Mouse (Mus musculus): ENCODE measurements around the gene Aatf. TPM values are rescaled to one million over a fixed set of nuclear protein-coding genes. Genes with fewer than 3 reads are reported as not detected.

The Aatf gene
- 10 to 100 TPM; 10.8 to 14.9 TPM for total RNA-seq (2021)
- long read RNA-seq, experiment 1, partial matches to known transcripts: 0 of 7 reads
- long read RNA-seq, experiment 1, other reads (novel, unspliced or antisense): 3 of 7 reads
- long read RNA-seq, experiment 2, transcript Aatf-201 (13 exons, 1,822 nt): major isoform, 10 of 15 reads
- long read RNA-seq, experiment 2, partial matches to known transcripts: 1 of 15 reads
- long read RNA-seq, experiment 2, other reads (novel, unspliced or antisense): 4 of 15 reads

DNA sequence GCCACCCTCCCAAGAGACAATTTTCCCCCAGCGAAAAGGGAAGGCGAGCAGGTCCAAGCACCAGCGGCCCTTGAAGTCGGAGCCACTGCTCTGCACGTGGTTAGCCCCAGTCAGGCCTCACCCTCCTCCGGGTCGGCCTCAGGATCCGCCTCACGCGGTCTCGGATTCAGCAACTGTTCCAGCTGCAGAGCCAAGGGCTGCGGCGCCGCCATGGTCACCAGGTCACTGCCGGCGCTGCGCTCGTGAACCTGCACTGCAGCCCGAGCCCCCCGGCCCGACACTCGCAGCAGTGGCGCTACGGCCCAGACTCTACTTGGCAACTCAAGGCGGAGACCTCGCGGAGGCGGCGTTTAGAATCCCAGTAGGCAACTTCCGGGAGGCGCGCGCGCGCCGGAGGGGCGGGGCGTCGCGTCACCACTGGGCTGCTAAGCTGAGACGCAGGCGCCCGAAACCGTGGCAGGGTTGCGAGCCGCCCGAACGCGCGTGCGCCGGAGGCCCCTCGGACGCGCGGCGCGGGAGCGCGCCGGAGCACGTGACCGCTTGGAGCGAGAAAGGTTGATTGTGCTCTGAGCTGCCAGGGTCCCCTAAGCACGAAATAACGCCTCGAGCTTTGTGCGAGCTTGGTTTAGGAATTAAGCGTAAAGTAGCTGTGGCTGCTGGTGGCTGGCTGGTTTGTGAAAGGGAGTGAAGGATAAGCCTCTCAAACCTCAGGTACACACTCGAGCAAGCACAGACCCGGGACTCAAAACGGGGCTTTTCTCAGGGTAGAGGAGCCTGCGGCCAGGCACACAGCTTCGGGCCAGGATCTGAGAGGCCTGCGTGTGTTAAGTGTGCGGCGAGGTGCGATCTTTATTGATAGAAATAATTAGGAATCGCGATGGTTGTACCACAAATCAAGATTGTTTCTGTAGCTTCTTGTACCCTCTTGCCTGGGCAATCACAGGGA lies at the start of gene Aatf:
Gene Aatf (minus strand): TSS at position 352 of the 946 bp plus-strand sequence.
- intact Hi-C loops (cut with DNase I): no loop called here
- DNase-seq: peak; percentile 94

DNA sequence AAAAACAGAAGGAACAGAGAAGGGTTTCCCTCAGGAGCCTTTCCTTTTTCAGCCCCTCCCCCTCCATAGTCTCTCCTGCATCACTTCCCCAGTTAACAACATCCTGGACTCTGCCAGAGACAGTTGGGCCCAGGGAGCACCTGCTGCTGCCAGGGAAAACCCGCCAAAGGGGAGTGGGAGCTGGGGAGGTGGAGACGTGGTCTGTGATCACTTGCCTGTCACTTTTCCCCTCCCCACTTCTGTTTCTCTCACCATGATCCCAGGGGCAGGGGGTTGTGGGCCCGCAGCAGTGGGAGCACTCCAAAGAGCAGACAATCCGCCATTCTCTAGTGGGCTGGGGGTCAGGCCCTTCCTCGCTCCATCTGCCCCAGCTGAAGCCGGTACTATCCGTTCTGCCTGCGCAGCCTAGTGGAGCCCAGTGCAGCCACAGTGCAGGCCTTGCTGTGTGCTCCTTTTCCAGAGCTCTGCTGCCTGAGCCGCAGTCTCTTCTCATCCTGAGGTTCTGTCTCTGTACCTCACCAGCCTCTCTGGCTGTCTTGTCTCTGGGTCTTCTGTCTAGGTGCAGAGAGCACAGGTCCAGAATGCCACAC lies 49.5 kb upstream of the Aatf start:
- intact Hi-C loops (cut with DNase I): no loop called here
- no peak for DNase-seq

DNA sequence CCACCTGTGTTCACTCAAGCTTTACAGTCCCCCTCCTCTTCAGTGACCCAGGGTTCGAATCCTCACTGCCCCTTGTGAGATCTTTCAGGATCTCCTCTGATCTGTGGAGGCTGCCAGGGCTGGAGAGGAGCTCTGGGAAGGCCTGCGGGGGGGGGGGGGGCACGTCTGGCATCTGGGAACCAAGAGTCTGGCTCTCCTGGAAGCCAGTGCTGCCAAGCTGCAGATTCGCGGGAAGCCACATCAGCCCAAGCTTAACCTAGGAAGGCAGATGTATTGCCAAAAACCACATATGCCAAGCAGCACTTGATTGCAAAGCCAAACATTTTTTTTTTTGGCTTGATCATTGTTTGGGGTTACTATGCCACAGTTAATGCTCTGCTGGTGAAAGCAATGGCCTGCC lies 48.2 kb upstream of the Aatf start:
- DNase-seq: no peak
- intact Hi-C loops (cut with DNase I): no loop called here

DNA sequence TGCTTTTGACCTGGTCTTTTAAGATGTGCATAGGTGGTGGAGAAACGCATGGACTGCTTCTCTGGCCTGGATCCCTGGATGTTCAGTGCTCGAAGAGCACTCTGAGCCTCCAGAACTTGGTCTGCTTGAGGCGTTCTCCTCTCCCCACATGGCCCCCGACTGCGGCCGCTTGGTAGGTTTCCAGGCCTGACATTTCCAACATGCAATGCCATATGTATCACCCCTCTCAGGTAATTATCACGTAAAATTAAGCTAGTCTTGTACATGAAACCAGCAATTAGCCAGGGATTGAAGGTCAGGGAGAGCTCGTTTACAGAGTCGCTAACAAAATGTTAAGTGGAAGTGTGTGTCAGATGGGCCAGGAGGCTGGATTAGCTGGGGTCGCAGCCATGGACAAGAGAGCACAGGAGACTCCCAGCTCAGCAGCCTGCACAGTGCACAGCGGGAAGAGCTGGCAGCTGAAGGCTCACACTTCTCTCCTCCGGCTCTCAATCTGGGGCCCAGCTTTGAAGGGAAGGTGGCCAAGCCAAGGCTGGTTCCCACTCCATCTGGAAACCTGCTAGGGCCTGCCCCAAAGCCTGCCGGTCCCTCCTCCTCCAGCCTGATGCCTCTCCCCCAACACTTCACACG lies 40.6 kb upstream of the Aatf start:
- intact Hi-C loops (cut with DNase I): no loop called here

DNA sequence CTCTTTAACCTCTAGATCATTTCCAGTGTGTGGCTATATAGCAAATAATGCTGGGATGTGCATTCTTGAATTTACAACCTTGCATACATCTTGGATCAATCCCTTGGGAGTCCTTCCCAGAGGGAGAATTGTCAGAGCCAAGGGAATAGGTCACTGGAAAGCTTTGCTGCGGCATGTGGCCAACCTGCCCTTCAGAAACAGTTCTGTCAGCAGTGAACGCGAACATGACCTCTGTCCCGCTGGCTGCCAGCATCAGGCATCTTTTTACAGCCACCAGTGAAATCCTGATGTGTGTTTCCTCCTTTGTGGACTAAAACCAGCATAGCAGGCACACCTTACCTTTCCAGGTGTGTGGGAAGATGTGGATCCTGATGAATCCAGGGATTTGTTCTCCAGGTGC lies 38.0 kb upstream of the Aatf start:
- DNase-seq: no peak
- intact Hi-C loops (cut with DNase I): no loop called here

More for the DNA sequence above, 40.6 kb upstream of the Aatf start:
- DNase-seq: no peak

DNA sequence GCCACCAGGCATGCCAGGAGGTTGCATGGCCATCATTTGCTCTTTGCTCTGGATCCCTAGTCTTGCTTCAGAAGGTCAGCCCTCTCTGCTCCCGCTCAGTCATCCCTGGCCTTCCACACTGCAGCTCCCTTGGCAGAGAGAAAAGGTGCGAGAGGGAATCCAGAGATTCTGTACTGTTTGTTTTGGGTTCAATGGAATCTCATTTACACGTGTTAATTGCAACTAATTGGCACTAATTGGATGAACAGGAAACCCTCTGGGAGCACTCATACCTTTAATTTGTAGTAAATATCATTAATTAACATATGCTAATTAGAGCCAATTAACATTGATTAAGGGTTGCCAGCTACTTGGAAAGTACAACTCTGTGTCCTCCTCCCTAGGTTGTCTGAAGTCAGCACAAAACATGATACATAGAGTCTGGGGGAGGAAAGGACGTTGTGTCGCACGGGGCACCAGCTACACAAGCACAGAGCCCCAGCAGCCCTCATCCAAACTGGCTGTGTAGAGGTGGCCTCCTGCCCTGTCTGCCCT lies 36.0 kb upstream of the Aatf start:
- no peak for DNase-seq
- intact Hi-C loops (cut with DNase I): loop anchor here (5.0 kb wide), 1 partner anchor 957 kb away; the partner anchor contains the start of gene Ccl6

DNA sequence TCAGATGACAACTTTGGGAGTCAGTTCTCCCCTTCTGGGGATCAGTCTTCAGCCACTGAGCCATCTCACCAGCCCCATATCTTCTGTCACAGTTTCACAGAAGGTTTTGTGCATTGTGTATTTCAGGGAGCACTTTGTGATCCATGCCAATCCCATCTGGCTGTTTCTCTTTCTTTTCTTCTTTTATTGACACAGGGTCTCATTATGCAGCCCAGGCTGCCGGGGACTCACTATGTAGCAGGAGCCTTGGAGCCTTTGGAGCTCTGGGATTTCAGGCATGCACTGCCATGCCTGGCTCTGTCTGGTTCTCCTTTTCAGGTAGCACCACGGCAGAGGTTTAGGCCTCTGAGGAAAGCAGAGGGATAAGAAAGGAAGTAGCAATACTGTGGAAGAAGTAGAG lies 35.0 kb upstream of the Aatf start:
- no peak for DNase-seq
- intact Hi-C loops (cut with DNase I): loop anchor here (5.0 kb wide), 1 partner anchor 956 kb away; the partner anchor contains the start of gene Ccl6

DNA sequence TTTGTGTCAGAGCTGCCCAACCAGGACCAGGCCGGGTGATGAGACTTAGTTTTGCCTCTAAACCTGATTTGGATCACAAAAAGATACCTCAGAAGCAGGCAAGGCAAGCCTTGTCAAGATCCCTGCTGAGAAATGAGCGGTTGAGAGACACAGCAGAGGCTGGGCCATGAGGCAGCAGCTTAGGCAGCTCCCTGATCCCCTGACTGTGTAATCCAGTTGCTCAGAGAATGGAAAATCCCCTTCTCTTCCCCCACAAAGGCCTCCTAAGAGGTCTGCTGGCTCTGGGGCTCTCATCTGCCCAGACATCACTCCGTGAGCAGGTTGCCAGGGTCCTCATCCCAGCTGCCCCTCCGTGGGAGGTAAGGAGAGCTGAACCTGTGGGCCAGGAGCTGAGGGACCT lies 26.7 kb upstream of the Aatf start:
- no peak for DNase-seq
- intact Hi-C loops (cut with DNase I): no loop called here

DNA sequence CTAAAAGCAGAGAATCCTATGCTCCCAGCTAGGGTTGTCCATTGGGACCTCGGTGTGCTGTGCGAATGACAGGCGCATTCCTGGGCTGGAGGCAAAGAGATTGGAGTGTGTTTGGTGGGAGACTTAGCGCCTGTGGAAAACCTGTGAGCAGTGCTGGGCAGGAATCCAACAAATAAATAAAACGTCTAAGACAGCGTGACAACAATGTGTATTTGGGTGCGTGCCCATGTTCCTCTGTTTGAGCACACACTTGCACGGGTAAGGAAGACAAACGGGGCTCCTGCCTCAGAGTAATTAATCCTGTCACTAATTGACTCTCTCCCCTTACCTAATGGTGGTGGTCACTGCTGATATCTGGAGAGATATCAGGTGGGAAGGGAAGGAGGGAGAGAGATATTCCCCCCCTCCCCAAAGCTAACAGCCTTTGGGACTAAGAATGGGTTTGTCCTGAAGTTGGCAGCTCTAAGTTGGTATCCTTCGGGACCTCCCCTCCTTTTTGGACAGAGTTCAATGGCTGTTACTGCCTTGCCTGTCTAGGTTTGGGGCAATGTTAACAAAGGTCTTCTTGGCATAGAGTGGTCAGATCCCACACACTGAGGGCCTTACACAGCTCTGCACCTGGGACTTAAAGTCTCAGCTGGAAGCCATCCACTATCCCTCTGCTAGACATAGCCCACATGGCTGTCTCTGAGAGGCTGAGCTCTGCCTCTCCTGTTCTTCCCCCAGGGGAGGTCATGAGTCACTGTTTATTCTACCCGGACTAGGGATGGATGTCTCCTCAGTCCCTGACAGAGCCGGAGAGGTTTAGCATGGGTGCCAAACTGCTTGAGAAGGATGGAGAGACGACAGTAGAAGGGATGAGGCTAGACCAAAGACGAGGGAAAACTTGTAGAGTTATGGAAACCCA lies 16.7 kb upstream of the Aatf start:
- no peak for DNase-seq
- intact Hi-C loops (cut with DNase I): loop anchor here (10.0 kb wide), 1 partner anchor 265 kb away; no protein-coding TSS in a partner anchor

DNA sequence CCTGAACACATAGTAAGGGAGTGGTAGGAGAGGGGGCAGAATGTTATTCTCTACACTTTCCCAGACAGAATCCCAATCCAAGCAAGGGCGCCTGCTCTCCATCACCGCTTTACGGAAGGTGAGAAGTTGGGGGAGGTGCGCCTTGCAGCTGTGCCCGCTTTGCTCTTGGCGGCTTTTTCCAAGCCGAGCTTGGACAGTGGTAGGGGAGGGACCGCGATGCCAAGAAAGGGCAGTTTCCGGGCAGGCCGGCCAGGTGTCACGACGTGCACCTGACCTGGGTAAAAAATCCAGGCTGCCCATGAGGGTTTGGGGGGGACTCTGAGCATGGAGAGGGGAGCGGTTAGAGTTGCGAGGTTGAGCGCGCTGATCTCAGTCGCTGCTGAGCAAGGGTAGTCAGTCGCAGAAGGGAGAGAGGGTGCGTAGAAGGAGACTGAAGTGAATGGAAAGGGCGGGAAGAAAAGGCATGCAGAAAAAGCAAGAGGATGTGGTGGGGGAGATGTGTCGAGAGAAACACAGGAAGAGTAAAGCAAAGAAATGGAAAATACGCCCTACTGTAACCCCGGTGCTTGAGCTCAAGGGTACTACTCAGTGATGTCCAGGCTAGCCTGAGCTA lies 15.9 kb upstream of the Aatf start:
- no peak for DNase-seq
- intact Hi-C loops (cut with DNase I): loop anchor here (10.0 kb wide), 1 partner anchor 266 kb away; no protein-coding TSS in a partner anchor

DNA sequence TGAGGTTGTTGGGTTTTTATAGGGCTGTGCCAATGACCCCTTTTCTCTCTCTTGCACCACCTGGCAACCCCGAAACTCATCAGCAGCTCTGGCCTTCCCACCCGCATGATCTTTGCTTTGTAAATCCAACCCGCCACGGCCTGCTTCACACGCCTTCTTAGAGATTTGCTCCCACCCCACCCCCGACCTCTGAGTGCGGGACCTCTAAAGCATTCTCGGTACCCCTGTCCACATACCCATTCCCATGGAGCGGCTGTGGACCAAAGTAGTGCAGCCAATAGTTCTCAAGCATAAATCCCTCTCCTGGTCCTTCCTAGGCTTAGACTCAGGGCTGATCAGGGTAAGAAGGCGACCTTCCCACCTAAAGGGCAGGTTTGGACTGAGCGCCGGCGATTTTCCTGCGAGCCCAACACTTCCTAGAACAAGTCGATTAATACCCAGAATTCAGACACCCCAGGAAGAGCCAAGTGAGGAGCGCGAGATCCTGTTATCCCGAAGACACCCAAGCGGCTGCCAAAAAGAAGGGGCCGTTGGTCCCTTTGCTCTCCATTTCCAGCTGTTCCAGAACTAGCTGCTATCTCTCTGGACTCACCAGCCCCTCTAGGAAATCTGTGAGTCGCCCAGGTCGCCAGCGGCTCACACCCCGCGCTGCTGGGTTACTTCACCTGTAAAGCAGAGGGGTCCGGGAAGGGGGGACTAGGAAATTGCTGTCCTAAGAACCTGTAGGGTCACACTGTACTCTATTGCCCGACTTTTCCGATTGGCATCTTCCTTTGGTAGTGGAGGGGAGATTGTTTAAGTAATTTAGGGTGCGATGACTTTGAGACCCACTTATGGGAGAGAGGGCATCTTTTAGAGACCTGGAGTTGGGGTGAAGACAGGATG lies 13.9 kb upstream of the Aatf start:
- DNase-seq: no peak
- intact Hi-C loops (cut with DNase I): loop anchor here (10.0 kb wide), 1 partner anchor 268 kb away; no protein-coding TSS in a partner anchor

DNA sequence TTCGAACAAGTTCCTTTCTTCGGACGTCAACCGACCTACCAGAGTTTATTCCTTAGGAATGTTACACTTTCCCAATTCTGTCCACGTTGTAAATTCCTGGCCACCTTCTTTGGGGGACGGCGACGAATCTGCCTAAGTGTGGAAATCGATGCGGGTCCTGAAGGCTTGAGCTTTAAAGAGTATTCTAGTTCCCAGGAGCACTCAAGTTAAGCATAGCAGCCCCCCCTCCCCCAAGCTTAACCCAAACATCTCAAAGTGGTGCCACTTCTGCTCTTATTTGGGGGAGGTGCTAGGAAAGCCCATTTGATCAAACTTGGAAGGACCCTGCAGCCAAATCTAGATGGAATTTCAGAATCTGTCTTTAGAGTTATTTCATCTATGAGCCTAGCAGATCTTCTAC lies 13.1 kb upstream of the Aatf start:
- intact Hi-C loops (cut with DNase I): loop anchor here (10.0 kb wide), 1 partner anchor 268 kb away; no protein-coding TSS in a partner anchor
- no peak for DNase-seq

DNA sequence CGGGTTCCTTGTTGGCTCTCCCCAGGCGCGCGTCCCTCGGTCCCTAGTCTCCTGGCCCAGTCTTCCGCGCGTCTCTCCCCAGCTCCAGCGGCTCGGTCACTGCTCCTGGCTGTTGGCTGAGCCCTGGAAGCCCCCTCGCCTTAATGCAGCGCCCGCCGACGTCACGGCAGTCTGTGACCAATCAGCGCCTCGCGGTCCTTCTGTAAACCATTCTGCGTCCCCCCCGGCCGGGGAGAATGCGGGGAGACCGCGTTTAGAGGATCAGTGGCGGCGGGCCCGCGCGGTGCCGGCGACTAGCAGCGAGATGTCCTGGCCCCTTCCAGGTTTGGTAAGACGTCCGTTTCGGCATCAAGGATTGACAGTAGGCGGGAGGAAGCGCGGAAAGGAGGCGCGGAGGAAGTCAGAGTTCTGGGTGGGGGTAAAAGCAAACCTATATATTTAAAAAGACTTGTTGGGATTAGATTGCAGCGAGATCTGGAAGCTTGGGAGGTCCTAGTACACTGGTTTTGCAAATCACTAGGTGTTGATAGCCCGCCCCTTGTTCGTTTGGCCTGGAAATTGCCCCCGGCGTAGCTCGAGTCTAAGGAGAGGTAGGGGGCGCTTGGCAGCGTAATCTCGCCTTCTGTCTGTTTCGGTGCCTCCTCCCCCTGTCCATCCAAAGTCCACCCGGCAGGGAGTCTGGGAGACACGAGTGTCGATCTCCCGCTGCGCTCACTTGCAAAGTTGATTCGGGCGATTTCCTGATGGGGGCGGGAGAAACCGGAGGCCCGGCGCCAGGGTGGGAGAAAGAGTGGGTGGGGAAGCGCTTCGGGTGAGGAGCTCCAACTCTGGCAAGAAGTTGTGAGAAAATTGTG lies 12.3 kb upstream of the Aatf start, which contains the start of gene Lhx1:
Gene Lhx1 (minus strand): TSS at position 115 of the 854 bp plus-strand sequence.
- DNase-seq: peak in 1 of 2 experiments; percentile 22
- intact Hi-C loops (cut with DNase I): loop anchor here (10.0 kb wide), 1 partner anchor 269 kb away; no protein-coding TSS in a partner anchor

DNA sequence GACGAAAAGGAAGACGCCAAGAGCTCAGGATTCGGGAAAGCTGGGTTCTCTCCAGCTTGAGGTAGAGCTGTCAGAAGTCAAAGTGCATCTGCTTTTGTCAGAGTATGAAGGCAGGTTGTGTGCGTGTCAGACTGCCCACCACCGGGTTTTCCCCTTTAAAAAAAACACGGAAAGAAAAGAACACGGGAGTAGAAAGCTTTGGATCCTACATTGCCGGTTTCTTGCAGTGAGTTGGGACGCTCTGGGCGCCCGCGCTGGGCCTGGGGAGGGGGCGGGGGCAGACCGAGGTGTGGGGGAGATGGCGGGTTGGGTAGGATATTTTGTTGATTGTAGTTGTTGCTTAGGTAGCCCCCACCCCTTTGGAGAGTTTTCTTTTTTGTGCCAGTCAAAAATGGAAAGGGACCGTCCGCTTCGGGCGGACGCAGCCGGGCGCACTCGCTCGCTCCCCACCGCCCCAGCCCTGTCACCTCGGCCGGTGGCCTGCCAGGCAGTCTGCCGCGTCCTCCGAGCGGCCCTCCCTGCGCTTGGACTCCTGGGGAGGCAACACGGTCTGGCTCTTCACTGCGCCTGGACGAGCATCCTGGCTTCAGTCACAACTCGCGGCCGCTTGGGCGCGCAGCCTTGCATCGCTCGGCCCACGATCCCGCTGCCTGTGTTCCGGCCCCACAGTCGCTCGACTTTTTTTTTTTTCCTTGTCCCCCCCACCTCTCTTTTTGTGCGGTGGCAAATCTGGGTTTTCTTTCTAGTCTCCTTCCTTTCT lies 11.4 kb upstream of the Aatf start:
- peak in 1 of 2 experiments; percentile 20 for DNase-seq
- intact Hi-C loops (cut with DNase I): loop anchor here (10.0 kb wide), 1 partner anchor 270 kb away; no protein-coding TSS in a partner anchor

DNA sequence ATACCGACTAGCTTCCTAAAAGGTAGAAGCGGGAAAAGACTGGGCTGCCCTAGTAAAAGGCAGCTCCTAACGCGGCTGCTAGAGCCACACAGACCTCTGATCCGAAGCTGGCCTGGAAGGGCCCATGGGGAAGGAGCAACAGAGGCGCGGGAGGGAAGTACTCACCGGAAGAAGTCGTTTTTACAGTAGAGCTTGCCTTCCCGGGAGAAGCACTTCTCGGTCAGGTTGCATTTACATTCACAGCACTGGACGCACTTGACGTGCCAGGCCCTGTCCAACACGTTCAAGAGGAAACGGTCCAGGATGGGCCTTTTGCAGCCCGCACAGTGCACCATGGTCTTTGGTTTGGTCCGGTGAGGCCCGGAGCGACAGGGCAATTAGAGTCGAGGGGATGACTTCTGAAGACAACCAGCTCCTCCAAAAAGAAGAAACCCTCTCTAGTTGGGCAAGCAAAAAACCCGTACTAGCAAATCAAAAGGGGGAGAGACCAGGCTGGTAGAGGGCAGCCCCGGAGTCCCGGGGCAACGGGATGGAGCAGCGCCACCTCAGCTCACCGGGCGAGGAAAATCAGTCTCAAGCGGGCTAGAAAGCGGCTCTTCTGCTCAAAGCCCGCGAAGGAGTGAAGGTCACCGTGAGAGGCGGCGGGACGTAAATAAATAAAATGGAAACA lies 10.7 kb upstream of the Aatf start:
- DNase-seq: peak in 1 of 2 experiments; percentile 27
- intact Hi-C loops (cut with DNase I): loop anchor here (10.0 kb wide), 1 partner anchor 271 kb away; no protein-coding TSS in a partner anchor
